Mouse (Mus musculus): Measurements from ENCODE around the gene Adra1b. TPM values are rescaled to one million over a fixed set of nuclear protein-coding genes. Genes with fewer than 3 reads are reported as not detected.
A peak's percentile ranks its signal among the peaks of the same experiment; 100 is the strongest.

Adra1b gene
- polyA plus RNA-seq, 1 experiment from 2014 or later, result 12.1 TPM

DNA sequence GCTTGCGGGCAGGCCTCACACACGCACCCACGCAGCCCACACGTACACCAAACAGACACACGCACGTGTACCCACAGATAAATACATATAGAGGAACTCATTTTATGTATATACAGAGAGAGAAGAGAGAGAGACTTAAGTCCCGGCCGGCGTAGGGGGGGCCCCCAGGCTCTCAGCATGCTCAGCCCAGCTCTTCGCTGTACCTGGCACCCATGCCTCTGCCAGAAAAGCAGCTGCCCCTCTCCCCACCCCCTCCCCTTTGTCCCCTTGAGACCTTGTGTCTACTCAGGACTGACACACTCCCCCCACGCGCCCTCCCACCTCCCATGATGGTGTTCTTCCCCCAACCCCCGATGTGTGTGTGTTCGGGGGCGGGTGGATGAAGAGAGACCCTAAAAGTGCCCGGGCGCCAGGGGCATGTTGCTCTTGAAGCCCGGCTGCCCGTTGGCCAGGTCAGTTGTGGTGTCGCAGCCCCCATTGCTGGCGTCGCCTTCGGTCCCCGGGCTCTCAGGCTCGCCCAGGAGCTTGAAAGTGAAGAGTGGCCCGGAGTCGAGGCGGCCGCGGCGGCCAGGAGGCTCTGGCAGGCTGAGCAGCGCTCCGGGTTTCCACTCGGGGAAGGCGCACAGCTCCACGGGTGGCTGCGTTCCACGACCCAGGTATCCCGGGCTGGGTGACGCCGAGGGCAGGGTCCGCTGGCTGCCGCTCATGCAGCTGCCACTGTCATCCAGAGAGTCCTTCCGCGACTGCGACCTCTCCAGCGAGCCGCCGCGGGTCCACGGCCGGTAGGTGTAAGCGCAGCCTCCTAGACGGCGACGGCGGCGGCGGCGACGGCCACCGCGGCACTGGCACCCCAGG is 125.3 kb downstream of the Adra1b start:
- ATAC-seq, result peak; percentile 64; the same call in 1 of the 2 replicates
- WGBS, result 13% methylated on average over 63 of the region's 63 CpGs
- H3K9me3 ChIP-seq (replicated peaks; ENCODE audit: control insufficient read depth, low read length, poor library complexity, severe bottlenecking), result no peaks in the 10 kb centered on the region

DNA sequence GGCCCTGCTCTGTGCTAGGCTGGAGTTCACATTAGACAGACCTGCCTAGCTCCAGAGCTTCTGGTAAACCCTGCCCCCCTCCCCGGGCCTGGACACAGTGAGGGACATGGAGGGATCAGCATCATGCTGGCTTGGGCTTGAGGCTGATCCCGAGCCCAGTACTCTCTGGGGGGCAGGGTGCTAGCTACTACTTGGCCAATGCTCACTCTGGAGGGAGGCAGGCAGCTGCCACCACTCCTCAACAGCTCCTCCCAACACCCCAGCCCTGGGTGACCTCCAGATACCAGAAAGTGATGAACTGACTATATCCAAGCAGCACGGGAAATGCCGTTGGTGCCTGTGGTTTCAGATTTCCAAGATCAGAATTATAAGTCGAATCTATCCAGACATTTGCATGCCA is 127.3 kb downstream of the Adra1b start:
- no peak overlapping the region for H3K4me2 ChIP-seq (ENCODE audit: low read length)
- H3K9ac ChIP-seq (ENCODE audit: low read depth, low read length), result no peak overlapping the region
- H3K4me3 ChIP-seq (ENCODE audit: low read depth, low read length), result no peak overlapping the region
- peaks cover 13% of the 10 kb centered on the region for H3K27me3 ChIP-seq (ENCODE audit: control insufficient read depth, insufficient read depth, low read depth, low read length)
- H3K27ac ChIP-seq (ENCODE audit: low read length), result no peak overlapping the region
- no peak; the same call in 1 of the 2 replicates for ATAC-seq
- 0 out of 2 replicates have a peak, but pooled peaks cover 3% of the 10 kb centered on the region for H3K4me1 ChIP-seq (ENCODE audit: control insufficient read depth, insufficient read depth, low read length)
- H3K36me3 ChIP-seq (ENCODE audit: control insufficient read depth, insufficient read depth, low read length), result no peaks in the 10 kb centered on the region
- no peaks in the 10 kb centered on the region for H3K9me3 ChIP-seq (replicated peaks; ENCODE audit: control insufficient read depth, low read length, poor library complexity, severe bottlenecking)
- 63% methylated on average over 5 of the region's 5 CpGs for WGBS

More for the DNA sequence above, 125.3 kb downstream of the Adra1b start:
- Histone ChIP-seq H3K4me1 (ENCODE audit: control insufficient read depth, insufficient read depth, low read length) (0 out of 2 replicates have a peak, but pooled peaks cover 3% of the 10 kb centered on the region), H3K4me2 (ENCODE audit: low read length) (peak overlapping the region; percentile 64), H3K27me3 (ENCODE audit: control insufficient read depth, insufficient read depth, low read depth, low read length) (peaks cover 13% of the 10 kb centered on the region), H3K36me3 (ENCODE audit: control insufficient read depth, insufficient read depth, low read length) (no peaks in the 10 kb centered on the region), H3K4me3 (ENCODE audit: low read depth, low read length) (peak overlapping the region; percentile 39), H3K9ac (ENCODE audit: low read depth, low read length) (peak overlapping the region; percentile 42; the same call in 1 of the 2 replicates), H3K27ac (ENCODE audit: low read length) (no peak overlapping the region)

GRCm38 (mm10) chr11:43770110-43770509 is 130.9 kb downstream of the Adra1b start:
- Histone ChIP-seq H3K27ac (ENCODE audit: low read length) (no peak overlapping the region), H3K4me3 (ENCODE audit: low read depth, low read length) (no peak overlapping the region), H3K4me2 (ENCODE audit: low read length) (no peak overlapping the region), H3K27me3 (ENCODE audit: control insufficient read depth, insufficient read depth, low read depth, low read length) (peaks cover 7% of the 10 kb centered on the region), H3K36me3 (ENCODE audit: control insufficient read depth, insufficient read depth, low read length) (no peaks in the 10 kb centered on the region), H3K4me1 (ENCODE audit: control insufficient read depth, insufficient read depth, low read length) (no peaks in the 10 kb centered on the region), H3K9ac (ENCODE audit: low read depth, low read length) (no peak overlapping the region), H3K9me3 (replicated peaks; ENCODE audit: control insufficient read depth, low read length, poor library complexity, severe bottlenecking) (no peaks in the 10 kb centered on the region)
- 86% methylated on average over 4 of the region's 4 CpGs for WGBS
- ATAC-seq, result no peak

DNA sequence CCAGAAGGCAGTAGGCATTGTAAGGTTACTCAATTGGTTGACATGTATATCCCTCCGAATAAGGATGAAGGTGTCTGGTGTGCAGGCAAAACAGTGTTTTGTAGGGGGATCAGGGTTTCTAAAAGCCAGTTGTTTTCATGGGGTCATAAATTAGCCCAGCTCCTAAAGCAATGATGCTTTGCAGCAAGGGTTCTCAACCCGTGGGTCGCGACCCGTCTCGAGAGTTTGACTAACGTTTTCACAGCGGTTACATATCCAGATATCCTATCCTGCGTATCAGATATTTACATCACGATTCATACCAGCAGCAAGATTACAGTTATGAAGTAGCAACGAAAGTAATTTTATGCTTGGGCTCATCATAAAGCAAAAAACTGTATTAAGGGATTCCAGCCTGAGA is 133.3 kb downstream of the Adra1b start:
- no peak overlapping the region for H3K9ac ChIP-seq (ENCODE audit: low read depth, low read length)
- H3K4me3 ChIP-seq (ENCODE audit: low read depth, low read length), result no peak overlapping the region
- H3K4me1 ChIP-seq (ENCODE audit: control insufficient read depth, insufficient read depth, low read length), result no peaks in the 10 kb centered on the region
- peak overlapping the region; percentile 58; the same call in 1 of the 2 replicates for H3K4me2 ChIP-seq (ENCODE audit: low read length)
- H3K27me3 ChIP-seq (ENCODE audit: control insufficient read depth, insufficient read depth, low read depth, low read length), result peaks cover 3% of the 10 kb centered on the region; the same call in 1 of the 2 replicates
- no peaks in the 10 kb centered on the region for H3K36me3 ChIP-seq (ENCODE audit: control insufficient read depth, insufficient read depth, low read length)
- H3K27ac ChIP-seq (ENCODE audit: low read length), result no peak overlapping the region
- no peaks in the 10 kb centered on the region for H3K9me3 ChIP-seq (replicated peaks; ENCODE audit: control insufficient read depth, low read length, poor library complexity, severe bottlenecking)
- 72% methylated on average over 11 of the region's 11 CpGs for whole genome bisulfite sequencing
- ATAC-seq, result no peak; the same call in 1 of the 2 replicates

DNA sequence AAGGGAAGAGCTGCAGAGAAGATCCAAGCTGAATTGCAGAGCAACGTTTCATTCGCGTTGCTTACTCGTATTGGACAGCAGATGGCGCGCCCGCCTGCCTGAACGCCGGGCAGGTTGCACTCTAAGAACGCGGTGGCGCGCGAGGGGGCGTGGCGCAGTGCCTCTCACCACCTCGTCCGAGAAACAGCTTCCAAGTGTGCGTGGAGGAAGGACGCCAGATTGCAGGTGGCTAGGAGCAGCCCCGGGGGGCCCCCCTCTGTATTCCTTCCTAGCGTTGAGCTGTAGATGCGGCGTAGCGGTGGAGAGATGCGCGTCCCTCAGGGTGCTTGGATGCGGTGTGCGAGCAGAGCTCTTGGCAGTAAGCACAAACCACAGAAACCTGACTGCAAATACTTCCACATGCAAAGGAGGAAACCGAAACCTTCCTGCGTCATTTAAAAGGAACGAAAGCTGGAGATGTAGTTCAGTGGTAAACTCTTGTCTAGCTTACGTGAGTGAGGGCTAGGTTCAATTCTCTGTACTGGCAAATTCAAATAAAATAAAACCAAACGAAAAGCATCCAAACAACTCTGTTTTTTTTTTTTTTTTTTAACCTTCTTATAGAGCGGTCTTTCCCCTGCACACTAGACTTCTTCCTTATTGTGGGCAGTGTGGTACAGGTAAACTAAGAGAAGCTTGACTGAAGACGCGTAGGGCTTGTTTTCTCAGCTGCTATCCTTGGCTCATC is 133.9 kb downstream of the Adra1b start:
- Histone ChIP-seq H3K4me2 (ENCODE audit: low read length) (peak overlapping the region; percentile 58), H3K27me3 (ENCODE audit: control insufficient read depth, insufficient read depth, low read depth, low read length) (peaks cover 3% of the 10 kb centered on the region; the same call in 1 of the 2 replicates), H3K27ac (ENCODE audit: low read length) (no peak overlapping the region), H3K9ac (ENCODE audit: low read depth, low read length) (peak overlapping the region; percentile 57), H3K4me3 (ENCODE audit: low read depth, low read length) (peak overlapping the region; percentile 47), H3K4me1 (ENCODE audit: control insufficient read depth, insufficient read depth, low read length) (no peaks in the 10 kb centered on the region), H3K9me3 (replicated peaks; ENCODE audit: control insufficient read depth, low read length, poor library complexity, severe bottlenecking) (no peaks in the 10 kb centered on the region), H3K36me3 (ENCODE audit: control insufficient read depth, insufficient read depth, low read length) (no peaks in the 10 kb centered on the region)
- WGBS, result 6% methylated on average over 37 of the region's 37 CpGs
- peak; percentile 97 for ATAC-seq

GRCm38 (mm10) chr11:43758436-43758835 is 142.6 kb downstream of the Adra1b start:
- H3K9me3 ChIP-seq (replicated peaks; ENCODE audit: control insufficient read depth, low read length, poor library complexity, severe bottlenecking), result no peaks in the 10 kb centered on the region
- no peaks in the 10 kb centered on the region for H3K4me1 ChIP-seq (ENCODE audit: control insufficient read depth, insufficient read depth, low read length)
- WGBS, result 52% methylated on average over 2 of the region's 2 CpGs

DNA sequence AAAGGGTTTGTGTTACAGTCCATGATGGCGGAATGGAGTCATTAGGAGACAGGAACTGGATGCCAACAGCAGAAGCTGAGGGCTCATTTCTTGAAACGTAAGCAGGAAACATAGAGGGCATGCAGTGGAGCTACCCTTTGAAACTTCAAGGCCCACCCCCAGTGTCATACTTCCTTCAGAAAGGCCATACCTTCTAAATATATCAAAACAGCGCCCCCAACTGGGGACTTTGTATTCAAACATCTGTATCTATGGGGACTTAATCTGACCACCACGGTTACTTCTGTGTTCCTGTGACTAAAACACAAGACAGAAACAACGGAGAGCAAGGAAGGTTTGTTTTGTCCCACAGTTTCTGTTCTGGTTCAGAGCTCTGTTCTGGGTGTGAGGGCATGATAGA is 145.6 kb downstream of the Adra1b start:
- Histone ChIP-seq H3K27ac (ENCODE audit: low read length) (no peak overlapping the region), H3K36me3 (ENCODE audit: control insufficient read depth, insufficient read depth, low read length) (no peaks in the 10 kb centered on the region), H3K4me2 (ENCODE audit: low read length) (no peak overlapping the region), H3K27me3 (ENCODE audit: control insufficient read depth, insufficient read depth, low read depth, low read length) (no peaks in the 10 kb centered on the region), H3K9me3 (replicated peaks; ENCODE audit: control insufficient read depth, low read length, poor library complexity, severe bottlenecking) (no peaks in the 10 kb centered on the region), H3K9ac (ENCODE audit: low read depth, low read length) (no peak overlapping the region), H3K4me1 (ENCODE audit: control insufficient read depth, insufficient read depth, low read length) (no peaks in the 10 kb centered on the region), H3K4me3 (ENCODE audit: low read depth, low read length) (no peak overlapping the region)
- WGBS, result 68% methylated on average over 5 of the region's 5 CpGs
- no peak for ATAC-seq

More at GRCm38 (mm10) chr11:43758436-43758835, 142.6 kb downstream of the Adra1b start:
- ATAC-seq, result no peak
- Histone ChIP-seq H3K4me3 (ENCODE audit: low read depth, low read length) (no peak overlapping the region), H3K4me2 (ENCODE audit: low read length) (no peak overlapping the region), H3K27ac (ENCODE audit: low read length) (no peak overlapping the region), H3K27me3 (ENCODE audit: control insufficient read depth, insufficient read depth, low read depth, low read length) (no peaks in the 10 kb centered on the region), H3K36me3 (ENCODE audit: control insufficient read depth, insufficient read depth, low read length) (no peaks in the 10 kb centered on the region), H3K9ac (ENCODE audit: low read depth, low read length) (no peak overlapping the region)

DNA sequence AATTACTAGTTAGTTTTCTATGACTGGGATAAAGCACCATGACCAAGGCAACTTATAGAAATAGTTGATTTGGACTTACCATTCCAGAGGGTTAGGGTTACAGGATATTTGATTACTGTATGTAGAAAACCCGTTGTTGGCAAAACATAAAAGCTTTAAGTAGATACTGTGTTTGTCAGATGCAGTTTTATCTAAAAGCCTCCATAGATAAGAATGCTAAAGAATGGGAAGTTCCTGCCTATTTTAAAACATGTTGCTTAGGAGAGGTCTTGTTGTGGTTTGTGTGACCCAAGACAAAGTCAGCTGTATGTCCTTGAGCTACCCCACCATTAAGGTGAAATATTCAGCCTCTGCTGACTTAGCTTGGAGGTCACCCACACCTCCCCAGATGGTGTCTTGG is 146.4 kb downstream of the Adra1b start:
- Histone ChIP-seq H3K27ac (ENCODE audit: low read length) (no peak overlapping the region), H3K27me3 (ENCODE audit: control insufficient read depth, insufficient read depth, low read depth, low read length) (no peaks in the 10 kb centered on the region), H3K36me3 (ENCODE audit: control insufficient read depth, insufficient read depth, low read length) (no peaks in the 10 kb centered on the region), H3K9ac (ENCODE audit: low read depth, low read length) (no peak overlapping the region), H3K4me3 (ENCODE audit: low read depth, low read length) (no peak overlapping the region), H3K4me1 (ENCODE audit: control insufficient read depth, insufficient read depth, low read length) (no peaks in the 10 kb centered on the region), H3K4me2 (ENCODE audit: low read length) (no peak overlapping the region), H3K9me3 (replicated peaks; ENCODE audit: control insufficient read depth, low read length, poor library complexity, severe bottlenecking) (no peaks in the 10 kb centered on the region)
- 92% methylated on average over 1 of the region's 1 CpGs for WGBS
- ATAC-seq, result no peak

DNA sequence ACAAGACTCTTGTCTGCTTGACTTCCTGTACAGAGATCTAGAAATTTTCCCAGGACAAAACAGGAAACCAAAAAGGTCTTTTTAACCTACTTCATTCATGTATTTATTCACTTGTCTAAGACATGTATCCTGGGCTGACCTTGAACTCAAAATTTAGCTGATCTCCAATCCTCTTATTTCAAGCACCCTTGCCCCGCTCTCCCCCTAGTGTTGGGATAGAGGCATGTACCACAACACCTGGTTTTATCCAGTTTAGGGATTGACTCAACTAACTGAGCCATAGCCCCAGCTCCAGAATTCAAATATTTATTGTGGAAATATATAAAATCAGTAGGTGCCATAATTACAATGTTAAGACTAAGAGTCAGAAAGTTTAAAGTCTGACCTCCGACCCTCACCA is 149.5 kb downstream of the Adra1b start:
- H3K27ac ChIP-seq (ENCODE audit: low read length), result no peak overlapping the region
- no peak overlapping the region for H3K4me2 ChIP-seq (ENCODE audit: low read length)
- no peaks in the 10 kb centered on the region for H3K27me3 ChIP-seq (ENCODE audit: control insufficient read depth, insufficient read depth, low read depth, low read length)
- WGBS, result 75% methylated on average over 2 of the region's 2 CpGs
- no peaks in the 10 kb centered on the region for H3K36me3 ChIP-seq (ENCODE audit: control insufficient read depth, insufficient read depth, low read length)
- H3K9ac ChIP-seq (ENCODE audit: low read depth, low read length), result no peak overlapping the region
- H3K4me3 ChIP-seq (ENCODE audit: low read depth, low read length), result no peak overlapping the region
- ATAC-seq, result no peak
- H3K4me1 ChIP-seq (ENCODE audit: control insufficient read depth, insufficient read depth, low read length), result peaks cover 12% of the 10 kb centered on the region
- H3K9me3 ChIP-seq (replicated peaks; ENCODE audit: control insufficient read depth, low read length, poor library complexity, severe bottlenecking), result no peaks in the 10 kb centered on the region

Measured in midbrain, embryonic 16.5 days (tissue).